Mouse (Mus musculus) left cerebral cortex, adult 8-10 months (tissue): ENCODE measurements around the gene Igdcc3. TPM values are rescaled to one million over a fixed set of nuclear protein-coding genes. Genes with fewer than 3 reads are reported as not detected.
"Not testable (repeated sequence)": the region's sequence is repeated elsewhere in the genome, so short reads cannot be mapped to it uniquely, and the experiment has no call there.

Source experiments
- DNase-seq, 2 experiments: peaks; one replicate each; pipeline ENCODE4 v3.0.0; 2022; ENCODE audit warnings: low spot score in 2 of 2
- total RNA-seq, 4 experiments: library from RNA; stranded (reverse); gene quantifications; 2 replicates each; pipeline ENCODE4 v1.2.4; 2022

Igdcc3 gene
- total RNA-seq, 4 experiments from 2014 or later, result 1.2 to 2.1 (median 1.2) TPM

- DNase-seq, result no peak
Observed at GRCm38 (mm10) chr9:65202165-65202754, 61.3 kb downstream of the Igdcc3 start.

DNA sequence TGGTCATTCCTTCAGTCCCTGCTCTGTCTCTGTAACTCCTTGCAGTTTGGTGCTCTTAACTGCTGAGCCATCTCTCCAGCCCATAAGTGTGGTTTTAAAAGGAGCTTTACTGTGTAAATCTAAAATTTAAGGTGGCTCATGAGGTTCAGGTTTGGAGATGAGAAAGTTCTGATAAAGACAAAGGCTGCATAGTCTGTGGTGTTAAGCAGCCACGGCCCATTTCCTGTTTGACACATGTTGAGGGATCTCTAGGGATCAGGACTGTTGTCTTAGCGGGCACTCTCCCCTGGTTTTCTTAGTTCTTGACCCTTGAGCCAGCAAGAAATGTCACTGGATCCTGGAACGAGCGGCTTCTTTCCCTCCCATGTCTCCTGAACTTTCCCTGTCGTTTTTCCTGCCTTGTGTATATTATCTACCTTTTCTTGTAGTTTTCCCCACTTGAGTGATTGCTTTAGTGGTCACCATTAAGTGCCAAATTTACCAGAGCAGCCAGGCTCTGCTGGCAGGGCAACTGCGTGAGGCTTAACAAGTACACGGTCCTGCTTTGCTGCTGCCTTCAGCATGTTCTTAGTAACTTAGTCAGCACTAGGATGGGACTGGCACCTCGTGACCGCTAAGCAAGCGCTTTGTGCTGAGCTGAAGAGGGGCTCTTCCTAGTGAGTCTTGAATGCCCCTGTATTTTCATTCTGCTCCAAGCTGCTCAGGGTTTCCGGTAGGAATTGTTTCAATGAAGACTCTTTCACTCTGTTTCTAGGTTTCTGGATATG, 64.2 kb downstream of the Igdcc3 start:
- DNase-seq, result no peak

DNA sequence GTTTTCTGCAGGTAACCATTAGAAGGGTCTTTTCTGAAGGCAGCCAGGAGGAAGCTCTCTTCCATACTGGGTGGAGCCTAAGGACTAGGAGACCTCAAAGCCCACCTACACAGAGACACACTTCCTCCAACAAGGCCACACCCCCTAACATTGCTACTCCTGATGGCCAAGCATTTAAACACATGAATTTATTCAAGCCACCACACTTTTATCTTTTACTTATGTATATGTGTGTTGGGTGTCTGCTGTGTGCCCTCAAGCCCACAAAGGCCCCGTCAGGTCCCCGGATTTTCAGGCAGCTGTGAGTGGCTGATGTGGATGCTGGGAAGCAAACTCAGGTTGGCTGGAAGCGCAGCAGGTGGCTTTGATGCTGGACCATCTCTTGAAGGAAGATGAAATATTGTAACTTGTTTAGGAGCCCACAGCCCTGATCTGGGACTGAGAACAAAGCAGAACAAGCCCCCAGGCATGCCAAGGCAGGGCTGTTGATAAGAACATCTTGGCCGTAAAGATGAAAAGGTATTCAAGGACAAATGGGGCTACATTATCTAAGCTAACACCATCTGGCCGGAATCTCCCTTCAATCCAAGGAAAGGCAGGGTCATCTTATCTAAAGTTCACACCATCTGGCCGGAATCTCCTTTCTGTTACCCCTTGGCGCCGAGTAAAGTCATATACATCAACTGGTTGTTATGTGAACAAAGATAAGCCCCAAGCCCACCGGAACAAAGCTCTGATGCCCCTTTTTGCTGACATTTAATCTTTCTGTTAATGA, 66.2 kb downstream of the Igdcc3 start:
- DNase-seq, result not testable (repeated sequence)

DNA sequence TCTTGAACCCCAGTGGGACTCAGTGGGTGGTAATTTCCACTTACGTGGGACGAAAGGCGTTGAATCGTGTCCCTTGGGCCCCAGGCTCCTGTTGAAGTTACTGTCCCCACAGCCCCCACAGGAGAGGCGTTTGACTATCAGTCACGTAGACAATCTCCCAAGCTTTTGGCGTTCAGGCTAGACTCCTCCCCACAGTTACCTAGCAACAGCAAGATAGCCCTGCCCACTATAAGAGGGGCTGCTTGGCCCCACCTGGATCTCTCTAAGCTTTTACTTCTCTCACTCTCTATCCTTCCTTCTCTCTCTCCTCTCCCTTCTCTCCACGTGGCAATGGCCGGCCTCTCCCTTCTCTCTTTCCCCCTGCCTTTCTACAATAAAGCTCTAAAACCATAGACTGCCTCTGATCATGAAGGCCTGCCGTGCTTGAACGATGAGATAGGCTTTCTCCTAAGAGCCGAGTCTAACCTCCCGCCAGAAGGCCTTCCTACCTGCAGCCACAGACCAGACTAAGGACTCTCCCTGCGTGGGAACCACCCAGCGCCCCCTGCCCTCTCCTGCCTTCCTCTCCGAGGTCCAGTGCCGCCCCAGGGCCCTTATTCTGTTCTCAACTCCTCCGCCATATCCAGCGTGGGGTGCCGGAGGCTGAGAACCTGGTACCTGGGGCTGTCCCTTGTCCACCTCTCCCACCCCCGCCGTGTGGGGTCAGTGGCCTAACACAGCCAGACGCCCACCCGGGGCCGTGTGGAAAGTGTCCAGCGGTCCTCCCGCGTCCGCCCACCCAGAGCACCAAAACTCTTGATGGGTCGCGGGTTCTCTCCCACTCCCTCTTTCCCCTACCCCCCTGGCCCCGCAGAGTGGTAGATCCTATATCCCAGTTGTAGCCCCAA, 67.5 kb downstream of the Igdcc3 start:
- no peak for DNase-seq

GRCm38 (mm10) chr9:65211598-65211997, 70.6 kb downstream of the Igdcc3 start:
- no peak for DNase-seq

GRCm38 (mm10) chr9:65214425-65214777, 73.4 kb downstream of the Igdcc3 start:
- DNase-seq, result no peak

DNA sequence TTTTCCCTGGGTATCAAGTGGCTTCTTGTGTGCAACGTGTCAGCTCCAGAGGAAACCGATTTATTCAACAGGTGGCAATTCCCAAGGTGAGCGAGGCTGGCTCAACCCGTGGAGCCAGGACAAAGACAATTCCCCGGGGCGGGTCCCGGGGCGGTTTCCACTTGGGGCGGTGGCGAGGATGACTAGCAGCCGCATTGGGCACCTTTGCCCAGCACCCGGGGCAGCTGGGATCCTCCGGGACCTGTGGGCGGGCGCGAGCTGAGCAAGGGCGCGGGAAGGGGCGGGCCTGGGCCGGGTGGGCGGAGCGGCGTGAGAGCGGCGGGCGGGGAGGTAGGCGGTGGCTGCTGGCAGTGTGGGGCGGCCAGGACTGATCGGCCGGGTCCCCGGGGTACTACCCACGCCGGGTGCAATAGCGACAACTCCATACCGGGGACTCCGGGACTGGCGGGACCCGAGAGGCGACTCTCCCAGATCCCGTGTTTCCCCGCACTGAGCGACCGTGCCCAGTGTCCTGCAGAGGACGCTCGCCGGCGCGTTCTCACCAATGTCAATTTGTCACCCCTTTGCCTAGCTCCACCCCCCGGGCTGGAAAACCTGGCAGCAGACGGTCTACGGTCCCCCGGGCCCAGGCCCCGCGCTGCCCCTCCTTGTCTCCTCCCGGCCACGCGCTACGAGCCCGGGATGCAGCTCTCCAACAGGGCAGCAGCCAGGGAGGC, 73.9 kb downstream of the Igdcc3 start:
- peak; percentile 67 to 71 for DNase-seq

- no peak for DNase-seq
Observed at GRCm38 (mm10) chr9:65215494-65216126, 74.6 kb downstream of the Igdcc3 start.

DNA sequence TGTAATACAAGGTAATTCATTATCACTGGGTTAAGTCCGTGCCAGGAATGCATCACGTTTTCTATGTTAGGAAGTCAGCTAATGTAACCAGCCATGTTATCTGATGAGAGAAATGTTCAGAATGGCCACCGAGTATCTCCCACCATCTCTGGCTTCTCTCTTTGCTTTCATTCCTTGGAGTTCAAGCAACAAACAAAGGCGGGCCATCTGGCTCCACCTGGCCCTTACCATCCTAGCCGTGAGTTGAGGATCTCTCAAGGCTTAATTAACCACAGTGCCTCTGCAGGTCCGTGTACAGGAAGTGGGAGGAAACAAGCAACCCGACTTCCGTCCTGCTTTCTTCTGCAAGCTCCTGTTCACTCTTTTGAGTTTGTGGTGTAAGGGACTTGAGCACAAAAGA, 76.0 kb downstream of the Igdcc3 start:
- no peak for DNase-seq

DNA sequence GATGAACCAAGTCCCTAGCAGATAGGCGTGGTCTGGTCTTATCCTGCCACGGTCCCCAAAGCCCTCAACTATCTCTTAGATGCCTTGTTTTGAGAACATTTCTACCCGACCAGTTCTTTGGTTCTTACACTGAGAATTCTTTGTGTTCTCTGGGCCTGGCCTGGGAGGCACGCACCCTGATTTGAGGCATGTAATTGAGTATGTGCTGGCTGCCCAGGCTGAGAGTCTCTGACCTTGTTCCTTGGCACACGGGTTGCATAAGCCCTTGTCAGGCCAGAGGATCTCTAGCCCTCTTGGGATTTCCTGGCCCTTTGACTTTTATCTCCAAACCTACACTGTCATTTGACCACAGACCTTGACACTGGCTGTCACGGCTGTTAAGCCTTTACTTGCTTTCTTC, 76.7 kb downstream of the Igdcc3 start:
- no peak for DNase-seq

GRCm38 (mm10) chr9:65218916-65219315, 77.9 kb downstream of the Igdcc3 start:
- no peak for DNase-seq

- not testable (repeated sequence) for DNase-seq
Observed at GRCm38 (mm10) chr9:65220398-65220797, 79.4 kb downstream of the Igdcc3 start.

DNA sequence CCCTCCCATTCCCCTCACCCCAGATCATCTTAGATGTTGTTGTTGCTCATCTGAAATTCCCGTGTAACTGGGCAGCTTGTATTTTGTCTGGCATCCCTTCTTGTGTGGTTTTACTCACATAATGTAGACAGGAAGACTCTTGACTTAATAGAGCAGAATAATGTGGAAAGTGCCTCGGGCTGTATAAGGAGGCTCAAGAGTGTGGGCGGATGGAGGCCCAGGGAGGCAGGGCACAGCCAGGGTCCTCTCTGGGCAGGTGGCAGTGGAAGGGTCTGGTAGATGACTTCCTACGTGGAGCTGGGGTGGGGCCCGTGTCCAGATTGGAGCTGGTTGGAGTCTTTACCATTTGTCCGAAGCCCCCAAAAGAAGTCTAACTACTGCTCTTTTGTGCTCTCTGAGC, 82.9 kb downstream of the Igdcc3 start:
- no peak for DNase-seq

DNA sequence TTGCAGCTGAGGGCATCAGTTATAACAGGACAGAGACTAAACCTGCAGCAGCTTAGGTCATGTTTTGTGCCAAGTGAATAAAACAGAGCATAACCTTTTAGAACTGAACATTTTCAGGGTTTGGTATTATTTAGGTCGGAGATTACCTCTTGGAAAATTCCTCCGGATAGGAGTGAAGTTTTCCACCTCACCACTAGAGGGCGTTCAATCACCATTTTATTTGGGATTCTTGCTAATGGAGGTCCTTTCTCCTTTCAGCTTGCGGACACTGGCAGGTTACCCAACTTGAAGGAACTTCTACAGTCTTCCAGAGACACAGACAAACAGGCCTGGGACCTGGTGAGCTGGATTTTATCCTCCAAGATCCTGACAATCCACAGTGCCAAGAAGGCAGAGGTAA, 84.8 kb downstream of the Igdcc3 start:
- no peak for DNase-seq

GRCm38 (mm10) chr9:65230250-65230649, 89.3 kb downstream of the Igdcc3 start:
- no peak for DNase-seq

DNA sequence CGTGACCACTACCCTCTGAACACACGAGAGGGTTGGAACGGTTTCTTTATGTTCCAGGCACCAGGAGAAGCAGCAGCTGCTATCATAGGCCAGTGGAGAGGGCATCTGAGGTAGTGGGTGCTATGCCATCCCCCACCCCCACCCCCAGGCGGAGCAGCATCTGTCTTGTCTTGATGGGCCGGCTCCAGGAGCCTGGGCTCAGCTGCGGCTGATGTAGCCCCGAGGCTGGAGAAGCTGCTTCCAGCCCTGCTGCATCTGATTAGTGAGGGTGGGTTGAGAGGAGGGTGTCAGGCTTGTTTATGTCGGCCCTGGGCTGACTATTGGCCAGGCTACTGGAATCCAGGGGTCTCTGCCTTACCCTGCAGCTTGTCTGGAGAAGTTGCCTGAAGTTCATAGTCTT, 90.3 kb downstream of the Igdcc3 start:
- DNase-seq, result no peak

DNA sequence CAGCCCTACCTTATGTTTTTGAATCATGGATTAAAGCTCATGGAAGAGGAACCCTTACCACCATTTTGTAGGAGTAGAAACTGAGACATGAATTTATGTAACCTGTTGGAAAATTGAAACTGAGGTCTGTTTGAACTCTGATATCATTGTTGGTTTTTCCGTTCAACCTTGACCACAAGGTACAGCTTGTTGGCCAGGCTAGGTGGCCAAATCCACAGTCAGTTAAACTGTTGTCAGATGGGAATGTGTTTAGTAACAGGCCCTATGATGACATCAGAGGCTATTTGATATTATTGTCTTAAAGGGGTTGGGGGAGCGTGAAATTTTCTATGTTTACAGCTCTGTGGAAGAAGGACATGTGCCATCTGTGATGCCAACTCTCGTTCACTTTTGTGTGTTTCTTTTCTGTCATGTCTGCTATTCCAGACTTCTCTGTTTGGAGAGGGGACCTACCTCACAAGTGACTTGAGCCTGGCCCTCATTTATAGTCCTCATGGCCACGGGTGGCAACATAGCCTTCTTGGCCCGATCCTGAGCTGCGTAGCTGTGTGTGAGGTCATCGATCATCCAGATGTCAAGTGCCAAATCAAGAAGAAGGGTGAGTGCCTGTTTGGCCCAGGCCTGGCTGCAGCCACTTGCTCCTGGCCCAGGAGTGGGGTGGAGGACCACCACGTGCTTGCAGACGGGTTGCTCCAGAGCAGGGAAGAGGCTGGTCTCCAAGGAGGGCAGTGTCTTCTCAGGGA, 92.4 kb downstream of the Igdcc3 start:
- no peak for DNase-seq

- no peak for DNase-seq
Observed at GRCm38 (mm10) chr9:65234734-65235133, 93.7 kb downstream of the Igdcc3 start.
